Mouse (Mus musculus): ENCODE results near the gene Sema6b. TPM values are rescaled to one million over a fixed set of nuclear protein-coding genes. Genes with fewer than 3 reads are reported as not detected.

The Sema6b gene
- under 1 TPM; 0.48 to 0.54 TPM for polyA plus RNA-seq (2012; fragmentation: generic; extraction: Trizol)

GRCm38 (mm10) chr17:56139858-56140595 lies at the start of gene Sema6b:
Sema6b (minus strand) TSS chr17:56140343.

GRCm38 (mm10) chr17:56183658-56184103 lies 43.5 kb upstream of the Sema6b start, which contains the start of gene Mydgf:
Mydgf (minus strand) TSS chr17:56183920.

GRCm38 (mm10) chr17:56162231-56162774 lies 22.2 kb upstream of the Sema6b start, which contains the start of gene Tnfaip8l1:
Tnfaip8l1 (plus strand) TSS chr17:56162477.

GRCm38 (mm10) chr17:56121826-56122225 lies 18.3 kb downstream of the Sema6b start, which contains the start of gene Lrg1:
Lrg1 (minus strand) TSS chr17:56122001.

GRCm38 (mm10) chr17:56117251-56117710 lies 22.9 kb downstream of the Sema6b start, which contains the start of gene Plin5:
Plin5 (minus strand) TSS chr17:56117596.

GRCm38 (mm10) chr17:56109219-56110051 lies 30.7 kb downstream of the Sema6b start, which contains the start of gene Plin4:
Plin4 (minus strand) TSS chr17:56109803.

GRCm38 (mm10) chr17:56078880-56079795 lies 61.0 kb downstream of the Sema6b start, which contains the start of gene Hdgfl2:
Hdgfl2 (plus strand) TSS chr17:56079634.

GRCm38 (mm10) chr17:56074827-56075208 lies 65.3 kb downstream of the Sema6b start, which contains the start of gene Ubxn6:
Ubxn6 (minus strand) TSS chr17:56075028.

Other genes with a start within 250 kb of the Sema6b start
- 1 to 10 TPM in 1 of 2 experiments, under 1 TPM in 1; 0.12 to 1.7 TPM for gene Zfp959, start 248.2 kb downstream of the Sema6b start, polyA plus RNA-seq (2012; fragmentation: generic; extraction: Trizol)
- gene Zfp119b, start 190.8 kb downstream of the Sema6b start, polyA plus RNA-seq (2012; fragmentation: generic; extraction: Trizol): under 1 TPM; 0.06 to 0.94 TPM
- under 1 TPM in 1 of 2 experiments, not detected in 1; 0.06 TPM for gene Ebi3, start 187.7 kb downstream of the Sema6b start, polyA plus RNA-seq (2012; fragmentation: generic; extraction: Trizol)
- 10 to 100 TPM; 16.0 to 20.0 TPM for gene Yju2, start 181.2 kb downstream of the Sema6b start, polyA plus RNA-seq (2012; fragmentation: generic; extraction: Trizol)
- gene Shd, start 169.9 kb downstream of the Sema6b start, polyA plus RNA-seq (2012; fragmentation: generic; extraction: Trizol): under 1 TPM; 0.02 to 0.21 TPM
- 1 to 10 TPM in 1 of 2 experiments, under 1 TPM in 1; 0.64 to 1.5 TPM for gene Fsd1, start 153.8 kb downstream of the Sema6b start, polyA plus RNA-seq (2012; fragmentation: generic; extraction: Trizol)
- 1 to 10 TPM in 1 of 2 experiments, under 1 TPM in 1; 0.34 to 1.7 TPM for gene Stap2, start 134.8 kb downstream of the Sema6b start, polyA plus RNA-seq (2012; fragmentation: generic; extraction: Trizol)
- gene Mpnd, start 134.6 kb downstream of the Sema6b start, polyA plus RNA-seq (2012; fragmentation: generic; extraction: Trizol): 100 to 1,000 TPM; 124 to 143 TPM
- 100 to 1,000 TPM in 1 of 2 experiments, 10 to 100 TPM in 1; 42.7 to 118 TPM for gene Sh3gl1, start 103.7 kb downstream of the Sema6b start, polyA plus RNA-seq (2012; fragmentation: generic; extraction: Trizol)
- gene Chaf1a, start 99.9 kb downstream of the Sema6b start, polyA plus RNA-seq (2012; fragmentation: generic; extraction: Trizol): 10 to 100 TPM; 11.2 to 22.3 TPM
- 10 to 100 TPM; 74.6 to 75.5 TPM for gene Ubxn6, start 65.3 kb downstream of the Sema6b start, polyA plus RNA-seq (2012; fragmentation: generic; extraction: Trizol)
- gene Hdgfl2, start 60.7 kb downstream of the Sema6b start, polyA plus RNA-seq (2012; fragmentation: generic; extraction: Trizol): 10 to 100 TPM; 79.2 to 93.8 TPM
- 10 to 100 TPM in 1 of 2 experiments, 1 to 10 TPM in 1; 2.6 to 25.7 TPM for gene Plin4, start 30.5 kb downstream of the Sema6b start, polyA plus RNA-seq (2012; fragmentation: generic; extraction: Trizol)
- gene Plin5, start 22.7 kb downstream of the Sema6b start, polyA plus RNA-seq (2012; fragmentation: generic; extraction: Trizol): under 1 TPM in 1 of 2 experiments, not detected in 1; 0.07 TPM
- gene Lrg1, start 18.3 kb downstream of the Sema6b start, polyA plus RNA-seq (2012; fragmentation: generic; extraction: Trizol): under 1 TPM in 1 of 2 experiments, not detected in 1; 0.08 TPM
- 1 to 10 TPM; 1.8 to 9.3 TPM for gene Tnfaip8l1, start 22.1 kb upstream of the Sema6b start, polyA plus RNA-seq (2012; fragmentation: generic; extraction: Trizol)
- gene Mydgf, start 43.6 kb upstream of the Sema6b start, polyA plus RNA-seq (2012; fragmentation: generic; extraction: Trizol): 100 to 1,000 TPM; 116 to 121 TPM
- 10 to 100 TPM; 17.4 to 41.3 TPM for gene Dpp9, start 78.6 kb upstream of the Sema6b start, polyA plus RNA-seq (2012; fragmentation: generic; extraction: Trizol)
- 10 to 100 TPM in 1 of 2 experiments, 1 to 10 TPM in 1; 7.5 to 10.7 TPM for gene Fem1a, start 116.5 kb upstream of the Sema6b start, polyA plus RNA-seq (2012; fragmentation: generic; extraction: Trizol)
- 10 to 100 TPM in 1 of 2 experiments, 1 to 10 TPM in 1; 7.4 to 27.7 TPM for gene Ticam1, start 136.4 kb upstream of the Sema6b start, polyA plus RNA-seq (2012; fragmentation: generic; extraction: Trizol)
- 10 to 100 TPM; 45.0 to 90.7 TPM for gene Plin3, start 152.5 kb upstream of the Sema6b start, polyA plus RNA-seq (2012; fragmentation: generic; extraction: Trizol)
- gene Arrdc5, start 159.9 kb upstream of the Sema6b start, polyA plus RNA-seq (2012; fragmentation: generic; extraction: Trizol): not detected
- 10 to 100 TPM; 32.1 to 55.2 TPM for gene Uhrf1, start 163.0 kb upstream of the Sema6b start, polyA plus RNA-seq (2012; fragmentation: generic; extraction: Trizol)
- gene Kdm4b, start 185.7 kb upstream of the Sema6b start, polyA plus RNA-seq (2012; fragmentation: generic; extraction: Trizol): 10 to 100 TPM in 1 of 2 experiments, 1 to 10 TPM in 1; 9.5 to 41.9 TPM